Mouse (Mus musculus): ENCODE results near the gene Macrod1. TPM values are rescaled to one million over a fixed set of nuclear protein-coding genes. Genes with fewer than 3 reads are reported as not detected.
A peak's percentile ranks its signal among the peaks of the same experiment; 100 is the strongest.

The Macrod1 gene
- total RNA-seq, 2 experiments from 2014 or later, result 32.4 to 35.0 TPM

DNA sequence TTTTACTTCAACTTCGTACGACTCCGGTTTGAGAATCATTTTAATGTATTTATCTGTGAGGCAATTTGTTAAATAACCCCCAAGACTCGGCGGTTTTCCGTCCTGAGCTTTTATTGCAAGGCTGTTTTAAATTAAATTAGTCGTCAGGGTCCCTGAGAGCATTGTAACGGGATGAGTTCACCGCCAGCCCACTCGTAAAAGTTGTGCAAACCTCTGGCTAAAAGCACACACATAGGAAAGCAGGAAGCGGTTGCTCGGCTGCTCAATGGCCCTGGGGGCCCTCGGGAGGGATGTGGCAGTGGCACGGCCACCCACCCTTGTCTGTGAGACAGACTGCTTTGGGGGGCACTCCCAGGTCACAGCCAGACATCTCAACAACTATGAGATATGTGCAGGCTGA is 81.7 kb downstream of the Macrod1 start:
- no peak for DNase-seq (ENCODE audit: low spot score in 2 of 2)

GRCm38 (mm10) chr19:7139321-7139720 is 82.7 kb downstream of the Macrod1 start:
- DNase-seq (ENCODE audit: low spot score in 2 of 2), result no peak

- DNase-seq (ENCODE audit: low spot score in 2 of 2), result no peak
These were observed 83.8 kb downstream of the Macrod1 start for GRCm38 (mm10) chr19:7140373-7140772.

DNA sequence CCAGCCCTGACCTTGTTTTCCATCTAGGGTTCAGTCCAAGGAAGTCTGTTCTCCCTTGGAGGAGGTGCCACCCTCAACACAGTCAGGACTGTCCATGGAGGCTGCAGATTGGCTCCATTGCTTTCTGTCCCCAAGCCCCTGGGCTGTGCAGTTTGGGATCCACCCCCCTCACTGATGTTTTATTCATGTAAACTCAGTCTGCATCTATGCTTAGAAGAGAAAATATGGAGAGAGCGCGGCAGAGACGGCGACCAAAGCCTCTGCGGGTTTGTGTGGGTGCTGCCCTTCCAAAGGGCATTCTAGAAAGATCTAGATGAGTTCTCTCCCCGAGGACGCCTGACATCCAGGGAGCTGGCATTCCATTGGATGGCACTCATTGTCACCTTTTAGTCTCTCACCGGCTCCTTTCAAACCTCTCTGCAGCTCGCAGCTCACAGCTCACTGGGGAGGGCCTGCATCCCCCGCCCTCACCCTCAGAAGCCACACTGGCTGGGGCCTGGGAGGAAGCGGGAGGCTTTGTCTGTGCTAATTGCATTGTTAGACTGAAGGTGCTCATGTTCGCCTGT is 84.3 kb downstream of the Macrod1 start:
- no peak for DNase-seq (ENCODE audit: low spot score in 2 of 2)

GRCm38 (mm10) chr19:7142207-7142915 is 85.8 kb downstream of the Macrod1 start:
- no peak for DNase-seq (ENCODE audit: low spot score in 2 of 2)

GRCm38 (mm10) chr19:7143854-7144253 is 87.2 kb downstream of the Macrod1 start:
- DNase-seq (ENCODE audit: low spot score in 2 of 2), result peak; percentile 28 to 44

GRCm38 (mm10) chr19:7144458-7144857 is 87.8 kb downstream of the Macrod1 start:
- no peak for DNase-seq (ENCODE audit: low spot score in 2 of 2)

DNA sequence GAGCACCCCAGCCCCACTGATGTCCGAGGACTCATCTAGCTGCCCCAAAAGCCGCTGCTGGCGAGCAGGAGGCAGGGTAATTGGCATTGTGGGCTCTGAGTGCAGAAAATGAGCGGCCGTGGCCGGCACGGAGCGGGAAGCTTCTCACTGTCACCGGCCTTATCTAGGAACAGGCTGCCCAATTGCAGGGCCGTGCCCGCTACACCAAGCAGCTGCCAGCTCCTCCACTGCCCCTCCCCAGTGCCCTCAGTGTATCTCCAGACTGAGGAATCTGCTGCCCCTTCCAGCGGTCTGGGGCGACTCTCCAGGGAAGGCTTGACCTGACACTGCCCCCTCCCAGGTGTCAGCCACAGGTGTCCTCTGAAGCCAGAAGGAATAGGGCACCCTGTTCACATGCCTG is 89.8 kb downstream of the Macrod1 start:
- DNase-seq (ENCODE audit: low spot score in 2 of 2), result no peak

GRCm38 (mm10) chr19:7148096-7148495 is 91.5 kb downstream of the Macrod1 start:
- DNase-seq (ENCODE audit: low spot score in 2 of 2), result no peak

DNA sequence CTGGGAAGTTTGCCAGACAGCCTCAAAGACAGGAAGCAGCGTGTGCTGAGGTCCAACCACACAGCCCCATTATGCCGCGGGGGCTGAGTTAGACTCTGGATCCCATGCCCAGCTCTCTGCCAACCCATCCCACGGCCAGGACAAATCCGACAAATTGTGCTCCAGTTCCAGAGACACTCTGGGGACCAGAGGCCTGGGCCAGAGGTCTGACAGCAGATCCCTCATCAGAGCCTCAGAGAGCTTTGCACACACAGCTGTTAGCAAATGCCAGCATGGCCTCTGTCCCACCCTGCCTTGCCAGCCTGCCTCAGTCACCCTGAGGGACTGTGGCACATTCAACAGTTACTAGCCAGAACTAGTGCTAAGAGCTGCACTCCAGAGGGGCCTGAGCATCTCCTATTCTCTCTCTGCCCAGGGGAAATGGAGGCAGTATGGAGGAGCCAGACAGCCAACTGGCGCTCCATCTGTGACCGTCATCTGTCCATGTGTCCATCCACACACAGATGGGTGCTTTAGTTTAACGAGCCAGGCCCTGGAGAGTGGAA is 92.0 kb downstream of the Macrod1 start:
- no peak for DNase-seq (ENCODE audit: low spot score in 2 of 2)

GRCm38 (mm10) chr19:7149158-7149685 is 92.6 kb downstream of the Macrod1 start:
- DNase-seq (ENCODE audit: low spot score in 2 of 2), result no peak

- no peak for DNase-seq (ENCODE audit: low spot score in 2 of 2)
These were observed 94.8 kb downstream of the Macrod1 start for GRCm38 (mm10) chr19:7151300-7151926.

- no peak for DNase-seq (ENCODE audit: low spot score in 2 of 2)
These were observed 95.5 kb downstream of the Macrod1 start for GRCm38 (mm10) chr19:7151927-7152653.

DNA sequence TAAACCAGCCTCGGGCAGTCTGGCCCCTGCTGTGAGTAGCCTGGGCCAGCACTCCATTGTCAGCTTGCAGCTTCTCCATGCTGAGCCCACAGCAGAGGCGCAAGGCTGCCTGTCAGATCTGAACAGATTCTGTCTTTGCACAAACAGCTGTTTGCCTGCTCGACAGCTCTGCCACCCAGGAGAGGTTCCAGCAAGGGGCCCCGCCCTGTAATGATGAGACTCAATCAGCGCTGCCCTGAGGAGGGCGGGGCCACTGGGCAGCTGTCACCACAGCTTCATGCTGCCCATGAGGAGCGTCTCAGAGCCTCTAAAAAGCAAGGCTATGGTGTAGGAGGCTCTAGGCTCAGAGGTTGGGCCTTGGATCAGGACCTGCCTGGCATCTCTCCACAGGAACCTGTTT is 96.6 kb downstream of the Macrod1 start:
- DNase-seq (ENCODE audit: low spot score in 2 of 2), result no peak

GRCm38 (mm10) chr19:7155196-7155595 is 98.6 kb downstream of the Macrod1 start:
- no peak for DNase-seq (ENCODE audit: low spot score in 2 of 2)

- DNase-seq (ENCODE audit: low spot score in 2 of 2), result no peak
These were observed 101.1 kb downstream of the Macrod1 start for GRCm38 (mm10) chr19:7157734-7158133.

- no peak for DNase-seq (ENCODE audit: low spot score in 2 of 2)
These were observed 103.7 kb downstream of the Macrod1 start for GRCm38 (mm10) chr19:7160151-7160906.

DNA sequence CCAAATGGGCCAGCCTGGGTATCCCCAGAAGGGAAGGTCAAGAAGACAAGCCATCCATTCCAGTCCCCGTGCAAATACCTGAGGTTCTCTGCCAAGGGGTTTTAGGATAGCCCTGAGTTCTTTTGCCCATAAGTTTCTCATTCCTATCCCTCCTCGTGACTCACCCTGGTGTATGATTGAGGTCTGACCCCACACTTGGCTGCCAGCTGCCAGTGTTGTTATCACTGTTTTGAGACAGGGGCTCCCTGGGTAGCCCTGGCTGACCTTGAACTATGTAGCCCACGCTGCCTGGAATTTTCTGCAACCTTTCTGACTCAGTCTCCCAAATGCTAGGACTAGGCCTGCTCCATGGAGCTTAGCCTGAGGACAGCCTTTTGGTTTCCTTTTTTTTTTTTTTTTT is 104.5 kb downstream of the Macrod1 start:
- no peak for DNase-seq (ENCODE audit: low spot score in 2 of 2)

DNA sequence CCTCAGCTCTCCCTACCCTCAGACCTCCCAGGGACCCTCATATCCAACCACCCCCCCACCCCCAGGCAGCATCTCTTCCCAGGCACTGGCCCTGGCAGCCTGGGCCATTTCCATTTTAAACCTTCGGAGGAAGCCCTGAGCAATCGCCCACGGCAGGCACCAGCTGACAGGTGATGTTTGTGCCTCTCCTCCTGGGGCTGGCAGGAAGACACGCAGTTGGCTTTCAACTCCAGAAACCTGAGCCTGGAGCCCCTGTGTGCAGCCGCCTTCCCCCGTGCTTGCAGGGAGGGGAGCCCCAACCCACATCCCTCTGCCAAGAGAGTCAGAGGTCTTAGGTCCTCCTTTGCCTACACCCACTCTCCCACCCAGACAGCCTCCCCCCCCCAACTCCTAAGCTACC is 107.6 kb downstream of the Macrod1 start:
- DNase-seq (ENCODE audit: low spot score in 2 of 2), result no peak

GRCm38 (mm10) chr19:7164820-7165323 is 108.3 kb downstream of the Macrod1 start:
- DNase-seq (ENCODE audit: low spot score in 2 of 2), result no peak

All from adrenal gland, postnatal 4 days (tissue).